Mouse (Mus musculus) hindbrain, embryonic 13.5 days (tissue): ENCODE results near the gene Pea15a. TPM values are rescaled to one million over a fixed set of nuclear protein-coding genes. Genes with fewer than 3 reads are reported as not detected.
A peak's percentile ranks its signal among the peaks of the same experiment; 100 is the strongest.

Experiments
- ATAC-seq: fragments of 200-750 bp; cut with Nextera tagmentation; 2 replicates; pipeline ENCODE4 v1.8.0; 2017; ENCODE audit warnings: moderate TSS enrichment; ENCODE audit not compliant: low FRiP score
- H3K27ac ChIP-seq: fragments of 300-500 bp; sonication (generic); 2 replicates; pipeline ENCODE4 v1.5.1; 2015; ENCODE audit warnings: inconsistent platforms, mild to moderate bottlenecking, moderate library complexity
- H3K27me3 ChIP-seq: fragments of 300-500 bp; sonication (generic); 2 replicates; pipeline ENCODE4 v1.6.1; 2015; ENCODE audit warnings: mild to moderate bottlenecking, inconsistent platforms
- H3K36me3 ChIP-seq: fragments of 300-500 bp; sonication (generic); 2 replicates; pipeline ENCODE4 v1.6.1; 2015; ENCODE audit warnings: mild to moderate bottlenecking, inconsistent platforms
- H3K4me1 ChIP-seq: fragments of 300-500 bp; sonication (generic); replicated peaks from 2 replicates; pipeline ENCODE4 v1.6.1; 2015; ENCODE audit warnings: inconsistent platforms
- H3K4me2 ChIP-seq: fragments of 300-500 bp; sonication (generic); 2 replicates; pipeline ENCODE4 v1.6.1; 2015; ENCODE audit warnings: inconsistent platforms, mild to moderate bottlenecking, moderate library complexity
- H3K4me3 ChIP-seq: fragments of 300-500 bp; sonication (generic); 2 replicates; pipeline ENCODE4 v1.5.1; 2015; ENCODE audit warnings: mild to moderate bottlenecking, inconsistent platforms
- H3K9ac ChIP-seq: fragments of 300-500 bp; sonication (generic); 2 replicates; pipeline ENCODE4 v1.6.1; 2015; ENCODE audit warnings: mild to moderate bottlenecking, inconsistent platforms
- H3K9me3 ChIP-seq: fragments of 300-500 bp; sonication (generic); 2 replicates; pipeline ENCODE4 v1.6.1; 2016; ENCODE audit warnings: inconsistent platforms
- whole genome bisulfite sequencing: fragments of 180-500 bp; shearing (Covaris S2); methylation state at CpG from one replicate; pipeline ENCODE4 v1.1.7; 2015; 5-methylcytosine and 5-hydroxymethylcytosine counted together
- polyA plus RNA-seq: library from polyadenylated mRNA; unstranded; fragments of >200 nt; fragmentation: Nextera tagmentation; extraction: Ambion mirVana; gene quantifications from 2 replicates; pipeline ENCODE4 v1.2.1, GENCODE M21; 2015

Pea15a gene
- polyA plus RNA-seq, 1 experiment from 2014 or later, result 410 TPM

DNA sequence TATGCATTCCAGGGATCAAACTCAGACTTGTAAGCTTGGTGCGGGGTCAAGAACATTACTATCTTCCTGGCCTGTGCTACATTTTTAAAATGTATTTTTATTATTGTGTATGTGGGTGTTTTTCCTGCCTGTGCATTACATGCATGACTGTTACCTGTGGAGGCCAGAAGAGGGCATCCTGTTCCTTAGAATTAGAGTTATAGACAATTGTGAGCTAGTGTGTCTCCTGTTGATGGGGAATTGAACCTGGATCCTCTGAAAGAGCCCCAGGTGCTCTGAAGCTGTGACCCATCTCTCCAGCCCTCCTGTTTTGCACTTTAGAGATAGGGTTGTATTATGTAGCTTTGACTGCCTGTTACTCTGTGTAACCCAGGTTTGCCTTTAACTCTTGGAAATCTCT, 44.6 kb downstream of the Pea15a start:
- 97% methylated on average over 1 of the region's 1 CpGs for WGBS
- peaks cover 17% of the 10 kb centered on the region for H3K36me3 ChIP-seq
- no peak overlapping the region for H3K9ac ChIP-seq
- no peak for ATAC-seq
- H3K4me2 ChIP-seq, result no peak overlapping the region
- H3K9me3 ChIP-seq, result no peaks in the 10 kb centered on the region
- H3K4me1 ChIP-seq, result peaks cover 6% of the 10 kb centered on the region
- H3K27me3 ChIP-seq, result no peaks in the 10 kb centered on the region
- no peak overlapping the region for H3K4me3 ChIP-seq
- no peak overlapping the region for H3K27ac ChIP-seq

DNA sequence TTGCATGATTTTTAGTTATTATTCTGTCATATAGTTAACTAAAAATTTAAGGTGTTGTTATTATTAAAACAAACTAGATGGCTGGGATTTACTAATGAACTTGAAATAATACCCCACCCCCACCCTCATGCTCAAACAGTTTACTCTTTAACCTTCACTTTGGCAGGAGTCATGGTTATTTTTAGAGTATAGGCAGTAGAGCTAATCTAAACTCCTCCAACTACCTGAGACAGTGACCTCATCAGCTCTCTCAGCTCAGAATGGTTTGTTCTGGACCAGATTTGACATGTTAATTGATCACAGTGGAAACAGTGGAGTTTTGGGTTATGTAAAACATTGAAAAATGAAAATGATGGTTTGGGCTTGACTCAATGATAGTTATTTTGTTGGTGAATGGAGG, 46.1 kb downstream of the Pea15a start:
- Histone ChIP-seq H3K27ac (no peak overlapping the region), H3K4me2 (no peak overlapping the region), H3K4me1 (peaks cover 6% of the 10 kb centered on the region), H3K9ac (no peak overlapping the region), H3K36me3 (peaks cover 14% of the 10 kb centered on the region), H3K27me3 (no peaks in the 10 kb centered on the region), H3K9me3 (no peaks in the 10 kb centered on the region), H3K4me3 (no peak overlapping the region)
- ATAC-seq, result no peak

DNA sequence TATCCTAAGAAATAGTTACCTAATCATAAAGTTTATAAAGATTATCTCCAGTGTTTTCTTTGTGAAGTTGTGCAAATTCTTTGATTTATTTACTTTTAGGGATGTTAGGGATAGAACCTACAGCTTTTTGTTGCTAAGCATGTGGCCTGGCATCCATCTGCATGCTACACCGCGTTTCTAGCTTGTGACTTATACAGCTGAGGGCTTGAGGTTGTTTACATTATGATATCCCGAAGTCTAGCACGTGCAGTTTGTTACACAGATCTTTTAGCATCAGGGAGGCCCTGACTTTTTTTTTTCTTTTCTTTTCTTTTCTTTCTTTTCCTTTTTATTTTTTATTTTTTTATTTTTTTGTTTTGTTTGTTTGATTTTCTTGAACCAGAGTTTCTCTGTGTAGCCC, 46.6 kb downstream of the Pea15a start:
- Histone ChIP-seq H3K4me2 (no peak overlapping the region), H3K4me1 (peaks cover 6% of the 10 kb centered on the region), H3K36me3 (peaks cover 14% of the 10 kb centered on the region), H3K4me3 (no peak overlapping the region), H3K9ac (no peak overlapping the region), H3K9me3 (no peaks in the 10 kb centered on the region), H3K27ac (no peak overlapping the region), H3K27me3 (no peaks in the 10 kb centered on the region)
- 76% methylated on average over 4 of the region's 4 CpGs for WGBS
- ATAC-seq, result no peak

DNA sequence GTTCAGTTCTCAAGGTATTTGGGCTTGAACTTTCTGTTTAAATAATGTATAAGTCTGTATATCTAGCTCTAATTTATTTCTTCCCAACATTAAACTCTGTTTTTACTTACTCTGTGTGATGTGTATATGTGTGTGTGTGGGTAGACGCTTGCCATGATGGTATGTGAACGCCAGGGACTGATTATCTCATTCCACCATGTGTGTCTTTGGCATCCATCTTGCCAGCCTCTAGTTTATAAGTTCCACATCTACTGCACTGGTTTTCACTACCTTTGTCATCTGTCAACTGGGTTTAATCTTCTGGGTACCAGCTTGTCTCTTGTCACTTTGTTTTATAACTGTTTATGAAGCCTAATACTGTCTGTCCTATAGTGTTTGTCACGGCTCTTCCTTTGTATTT, 51.1 kb downstream of the Pea15a start:
- no peak overlapping the region for H3K27ac ChIP-seq
- peaks cover 54% of the 10 kb centered on the region for H3K36me3 ChIP-seq
- no peak for ATAC-seq

DNA sequence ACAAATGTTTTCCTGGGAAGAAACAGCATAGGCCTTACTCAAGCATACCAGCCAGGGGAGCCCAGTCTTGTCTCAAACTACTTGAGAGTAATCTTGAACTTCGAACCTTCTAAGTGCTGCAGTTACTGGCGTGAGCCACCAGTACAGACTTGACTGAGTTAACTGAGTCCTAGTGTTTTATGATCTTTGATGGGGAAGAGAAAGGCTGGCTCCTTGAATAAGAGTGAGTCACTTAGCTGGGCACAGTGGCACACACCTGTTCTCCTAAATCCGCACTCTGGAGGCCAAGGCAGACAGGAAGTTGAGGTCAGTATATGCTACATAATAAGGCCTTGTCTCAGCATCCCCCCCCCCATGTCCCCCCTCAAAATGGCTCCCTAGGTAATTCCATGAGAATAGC, 52.1 kb downstream of the Pea15a start:
- no peak overlapping the region for H3K4me2 ChIP-seq
- H3K4me1 ChIP-seq, result peaks cover 17% of the 10 kb centered on the region
- WGBS, result 89% methylated on average over 3 of the region's 3 CpGs
- no peak overlapping the region for H3K9ac ChIP-seq
- no peak for ATAC-seq
- no peaks in the 10 kb centered on the region for H3K9me3 ChIP-seq
- no peak overlapping the region for H3K27ac ChIP-seq
- no peaks in the 10 kb centered on the region for H3K27me3 ChIP-seq
- peaks cover 55% of the 10 kb centered on the region for H3K36me3 ChIP-seq
- H3K4me3 ChIP-seq, result no peak overlapping the region

More for the DNA sequence above, 51.1 kb downstream of the Pea15a start:
- WGBS, result 98% methylated on average over 3 of the region's 3 CpGs
- H3K4me2 ChIP-seq, result no peak overlapping the region
- no peaks in the 10 kb centered on the region for H3K27me3 ChIP-seq
- no peaks in the 10 kb centered on the region for H3K9me3 ChIP-seq
- H3K9ac ChIP-seq, result no peak overlapping the region
- no peak overlapping the region for H3K4me3 ChIP-seq
- peaks cover 9% of the 10 kb centered on the region for H3K4me1 ChIP-seq

DNA sequence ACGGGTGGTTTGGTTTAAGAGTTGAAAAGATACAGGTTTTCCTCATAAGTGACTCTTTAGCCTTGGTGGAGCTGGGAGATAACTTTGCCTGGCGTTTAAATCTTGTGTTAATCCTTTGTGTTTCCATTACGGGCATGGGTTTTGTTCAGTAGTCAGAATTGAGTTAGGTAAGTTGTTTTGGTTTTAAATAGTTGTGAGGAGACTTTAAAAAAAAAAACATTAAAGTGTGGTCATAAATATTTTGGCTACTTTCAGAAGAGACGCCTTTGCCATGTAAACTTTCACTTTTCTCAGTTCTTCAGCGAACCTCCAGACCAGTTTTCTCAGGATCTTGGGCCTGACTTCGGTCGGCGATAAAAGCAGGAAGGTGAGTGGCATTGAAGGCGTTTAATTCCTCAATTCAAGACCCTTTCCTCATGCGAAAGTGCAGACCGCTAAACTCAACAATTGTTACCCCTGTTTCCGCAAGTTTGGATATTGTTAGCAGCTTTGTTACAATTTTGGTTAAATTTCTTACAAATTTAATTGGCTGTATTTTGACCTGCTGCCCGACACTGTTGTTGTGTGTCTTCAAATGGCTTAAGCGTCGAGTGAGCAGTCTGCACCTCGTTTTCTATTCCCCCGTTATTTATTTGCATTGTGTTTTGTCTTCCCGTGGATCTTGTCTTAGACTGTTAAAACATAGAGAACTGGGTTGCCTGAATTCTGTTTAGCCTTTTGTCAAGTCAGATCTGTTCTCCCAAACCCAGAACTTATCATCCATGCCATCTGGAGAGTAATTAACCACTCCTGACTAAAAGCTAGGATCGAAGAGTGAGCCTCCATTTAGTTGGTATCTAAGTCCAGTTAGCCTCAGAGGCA, 57.4 kb downstream of the Pea15a start:
- H3K27me3 ChIP-seq, result no peaks in the 10 kb centered on the region

DNA sequence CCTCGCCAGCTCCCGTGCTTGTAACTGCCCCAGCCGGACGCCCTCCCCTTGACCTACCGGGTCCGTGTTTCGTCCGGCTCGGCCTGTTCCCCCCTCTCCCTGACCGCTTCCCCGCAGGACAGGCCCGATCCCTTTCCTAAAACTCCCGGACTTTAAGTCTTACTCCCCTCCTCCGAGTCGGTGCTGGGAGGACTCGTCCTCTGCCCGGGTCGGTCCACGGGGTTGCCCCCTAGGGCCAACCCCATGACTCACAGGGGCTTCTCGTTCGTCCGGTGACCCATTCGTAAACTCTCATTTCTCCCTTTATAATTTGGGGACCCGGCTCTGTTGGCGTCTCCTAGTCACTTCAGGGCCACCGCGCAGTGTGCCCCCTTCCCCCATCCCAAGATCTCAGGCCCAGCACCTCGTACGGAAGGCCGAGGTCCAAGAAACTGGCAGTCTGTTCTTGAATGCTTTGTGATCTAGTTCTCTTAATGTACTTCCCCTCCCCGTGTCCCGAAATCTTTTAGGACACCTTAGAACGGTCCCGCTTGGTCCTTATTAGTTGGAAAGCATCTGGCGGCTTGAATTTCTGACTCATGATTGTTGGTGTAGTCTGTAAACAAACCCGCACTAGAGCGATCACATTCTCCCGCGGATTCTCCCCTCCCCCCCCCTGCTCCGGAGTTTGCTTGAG, 58.2 kb downstream of the Pea15a start:
- Histone ChIP-seq H3K27ac (peak overlapping the region; percentile 96), H3K4me3 (peak overlapping the region; percentile 92), H3K4me1 (peaks cover 30% of the 10 kb centered on the region), H3K27me3 (no peaks in the 10 kb centered on the region), H3K9ac (peak overlapping the region; percentile 94), H3K9me3 (no peaks in the 10 kb centered on the region), H3K4me2 (peak overlapping the region; percentile 66), H3K36me3 (peaks cover 29% of the 10 kb centered on the region)
- peak; percentile 75 for ATAC-seq
- WGBS, result under 1% methylated on average over 37 of the region's 40 CpGs

More for the DNA sequence above, 57.4 kb downstream of the Pea15a start:
- ATAC-seq, result no peak
- Histone ChIP-seq H3K36me3 (peaks cover 33% of the 10 kb centered on the region), H3K4me1 (peaks cover 30% of the 10 kb centered on the region), H3K9me3 (no peaks in the 10 kb centered on the region), H3K9ac (peak overlapping the region; percentile 94), H3K4me2 (peak overlapping the region; percentile 66), H3K27ac (peak overlapping the region; percentile 96), H3K4me3 (peak overlapping the region; percentile 92)
- 23% methylated on average over 19 of the region's 19 CpGs for WGBS

DNA sequence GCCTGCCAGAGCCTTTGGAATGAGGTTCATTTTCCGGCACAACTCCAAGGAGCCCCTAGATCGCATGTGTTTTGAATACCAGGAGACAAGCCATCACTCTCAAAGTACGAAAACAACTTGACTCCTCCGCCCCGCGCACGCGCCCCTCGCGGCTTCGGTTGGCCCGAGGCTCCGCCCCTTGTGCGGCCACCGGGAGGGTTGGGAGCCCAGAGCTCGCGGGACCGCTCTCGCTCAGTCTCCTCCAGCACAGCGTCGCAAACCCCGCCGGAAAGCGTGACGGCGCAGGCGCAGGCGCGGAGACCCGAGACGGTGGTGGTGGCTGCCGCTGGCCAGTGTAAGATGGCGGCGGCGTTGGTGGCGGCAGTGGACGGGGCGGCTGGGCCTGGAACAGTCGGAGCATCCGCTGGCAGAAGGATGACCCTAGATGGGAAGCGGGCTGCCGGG, 58.7 kb downstream of the Pea15a start, which contains the start of gene Dcaf8:
Dcaf8 (plus strand) TSS at position 250 of the 444 bp plus-strand sequence.
- Histone ChIP-seq H3K4me2 (peak within 1 kb of the TSS; percentile 66), H3K27ac (peak within 1 kb of the TSS; percentile 96), H3K4me1 (peaks cover 30% of the 10 kb centered on the region), H3K36me3 (peaks cover 24% of the 10 kb centered on the region), H3K4me3 (peak within 1 kb of the TSS; percentile 92), H3K9ac (peak within 1 kb of the TSS; percentile 94), H3K9me3 (no peaks in the 10 kb centered on the region), H3K27me3 (no peaks in the 10 kb centered on the region)
- WGBS, result under 1% methylated on average over 42 of the region's 42 CpGs
- ATAC-seq, result peak; percentile 99

Other genes starting within 250 kb of the Pea15a start
- 49.4 and 52.1 TPM in 2 replicates for gene Vangl2, start 178.4 kb downstream of the Pea15a start, polyA plus RNA-seq
- gene Nhlh1, start 149.2 kb downstream of the Pea15a start, polyA plus RNA-seq, result 8.1 and 9.8 TPM in 2 replicates
- 186 and 190 TPM in 2 replicates for gene Copa, start 124.3 kb downstream of the Pea15a start, polyA plus RNA-seq
- gene Ncstn, start 124.0 kb downstream of the Pea15a start, polyA plus RNA-seq, result 118 and 128 TPM in 2 replicates
- 163 and 168 TPM in 2 replicates for gene Pex19, start 80.0 kb downstream of the Pea15a start, polyA plus RNA-seq
- 100 and 107 TPM in 2 replicates for gene Dcaf8, start 58.7 kb downstream of the Pea15a start, polyA plus RNA-seq
- 2.3 and 2.4 TPM in 2 replicates for gene Casq1, start 13.1 kb upstream of the Pea15a start, polyA plus RNA-seq
- 0.06 TPM in 1 of 2 replicates, not detected in the other for gene Atp1a4, start 51.6 kb upstream of the Pea15a start, polyA plus RNA-seq
- gene Igsf8, start 54.8 kb upstream of the Pea15a start, polyA plus RNA-seq, result 104 and 112 TPM in 2 replicates
- gene Atp1a2, start 91.3 kb upstream of the Pea15a start, polyA plus RNA-seq, result 41.5 and 42.3 TPM in 2 replicates
- 2.2 and 2.5 TPM in 2 replicates for gene Kcnj9, start 122.5 kb upstream of the Pea15a start, polyA plus RNA-seq
- 1.6 and 1.7 TPM in 2 replicates for gene Kcnj10, start 134.4 kb upstream of the Pea15a start, polyA plus RNA-seq
- gene Pigm, start 169.7 kb upstream of the Pea15a start, polyA plus RNA-seq, result 4.7 and 4.9 TPM in 2 replicates